Mouse (Mus musculus): Measurements from ENCODE around the gene Nfu1. TPM values are rescaled to one million over a fixed set of nuclear protein-coding genes. Genes with fewer than 3 reads are reported as not detected.

Gene Nfu1
- polyA plus RNA-seq (2012; rRNA removed), result 72.5 and 88.5 TPM in 2 replicates

DNA sequence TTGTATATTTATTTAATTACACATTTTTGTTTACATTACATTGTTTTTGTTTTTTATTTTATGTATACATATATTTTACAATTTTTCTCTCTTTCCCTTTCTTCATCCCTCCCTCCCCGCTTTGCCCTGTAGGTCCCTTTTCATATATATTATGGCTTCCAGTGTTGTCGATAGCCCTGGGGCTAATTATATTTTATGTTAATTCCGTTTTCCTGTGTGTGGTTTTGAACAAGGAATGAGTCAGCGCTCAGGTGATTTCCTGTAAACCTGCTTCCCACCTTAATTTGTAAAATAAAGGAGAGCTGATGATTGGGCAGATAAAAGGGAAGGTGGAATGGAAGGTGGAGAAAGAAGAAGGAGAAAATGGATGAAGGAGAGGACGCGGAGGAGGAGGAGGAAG is at the start of gene Nfu1:
Gene Nfu1 (plus strand): TSS at position 350 of the 400 bp plus-strand sequence.
- Histone ChIP-seq H3K4me1 (ENCODE audit: control insufficient read depth, insufficient read depth, low read length) (no peaks in the 10 kb centered on the region; the same call in 1 of the 2 replicates), H3K4me3 (replicated peaks; ENCODE audit: extremely low read depth, low read depth, low read length) (peak within 1 kb of the TSS; percentile 94)
- 72% methylated on average over 6 of the region's 6 CpGs for WGBS
- DNase-seq, result no peak
- TF ChIP-seq POLR2A (IDR thresholded peaks at IDR 0.05; ENCODE audit: borderline replicate concordance, extremely low read depth, low read depth, low read length), result no peak
- TF ChIP-seq CTCF (IDR thresholded peaks at IDR 0.05; ENCODE audit: insufficient read depth, low read length), result no peak

DNA sequence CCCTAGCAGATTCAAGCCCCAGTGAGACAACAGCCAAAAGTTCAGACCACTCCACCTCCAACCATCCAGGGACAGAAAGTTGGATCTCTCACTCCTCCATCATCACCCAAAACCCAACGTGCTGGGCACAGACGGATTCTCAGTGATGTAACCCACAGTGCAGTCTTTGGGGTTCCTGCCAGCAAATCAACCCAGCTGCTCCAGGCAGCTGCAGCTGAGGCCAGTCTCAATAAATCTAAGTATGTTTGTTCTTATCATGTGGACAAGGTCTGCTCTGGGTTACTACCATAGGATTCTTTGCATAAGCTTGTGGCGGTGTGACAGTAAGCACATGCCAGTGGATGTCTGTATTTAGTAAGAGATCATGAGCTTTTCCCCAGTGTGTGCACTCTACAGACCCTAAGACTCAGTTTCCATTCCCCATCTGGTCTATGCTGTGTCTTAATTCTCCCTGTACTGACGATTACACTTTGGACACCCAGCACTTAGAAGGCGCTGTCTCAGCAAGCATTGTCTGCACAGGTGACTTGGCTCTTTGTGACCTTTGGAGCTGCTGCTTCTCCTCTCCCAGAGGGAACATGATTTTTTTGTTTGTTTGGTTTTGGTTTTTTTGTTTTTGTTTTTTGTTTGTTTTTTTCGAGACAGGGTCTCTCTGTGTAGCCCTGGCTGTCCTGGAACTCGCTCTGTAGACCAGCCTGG is 44.9 kb upstream of the Nfu1 start:
- TF ChIP-seq POLR2A (IDR thresholded peaks at IDR 0.05; ENCODE audit: borderline replicate concordance, extremely low read depth, low read depth, low read length), result no peak
- TF ChIP-seq CTCF (IDR thresholded peaks at IDR 0.05; ENCODE audit: insufficient read depth, low read length), result no peak
- WGBS, result 85% methylated on average over 7 of the region's 7 CpGs
- no peak overlapping the region for H3K4me3 ChIP-seq (replicated peaks; ENCODE audit: extremely low read depth, low read depth, low read length)
- H3K4me1 ChIP-seq (ENCODE audit: control insufficient read depth, insufficient read depth, low read length), result no peaks in the 10 kb centered on the region
- DNase-seq, result no peak

DNA sequence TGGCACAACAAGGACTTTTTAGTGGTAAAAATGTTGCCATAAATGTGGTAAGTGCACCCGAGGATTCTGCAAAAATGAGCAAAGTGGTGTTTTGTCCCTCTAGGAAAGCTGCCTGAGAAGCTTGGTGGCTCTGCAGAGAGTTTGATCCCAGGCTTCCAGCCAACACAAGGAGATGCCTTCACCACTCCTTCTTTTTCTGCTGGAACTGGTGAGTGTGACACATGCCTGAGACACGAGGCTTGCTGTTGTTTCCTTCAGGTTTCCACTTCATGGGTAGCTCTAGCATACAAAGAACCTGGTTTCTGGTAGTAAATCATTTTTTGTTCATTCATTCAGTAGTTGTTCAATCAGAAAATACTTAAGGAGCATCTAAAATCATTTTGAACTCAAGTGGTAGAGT is 41.9 kb upstream of the Nfu1 start:
- TF ChIP-seq CTCF (IDR thresholded peaks at IDR 0.05; ENCODE audit: insufficient read depth, low read length), result no peak
- TF ChIP-seq POLR2A (IDR thresholded peaks at IDR 0.05; ENCODE audit: borderline replicate concordance, extremely low read depth, low read depth, low read length), result no peak
- WGBS, result 87% methylated on average over 2 of the region's 2 CpGs
- DNase-seq, result no peak
- Histone ChIP-seq H3K4me1 (ENCODE audit: control insufficient read depth, insufficient read depth, low read length) (no peaks in the 10 kb centered on the region), H3K4me3 (replicated peaks; ENCODE audit: extremely low read depth, low read depth, low read length) (no peak overlapping the region)

DNA sequence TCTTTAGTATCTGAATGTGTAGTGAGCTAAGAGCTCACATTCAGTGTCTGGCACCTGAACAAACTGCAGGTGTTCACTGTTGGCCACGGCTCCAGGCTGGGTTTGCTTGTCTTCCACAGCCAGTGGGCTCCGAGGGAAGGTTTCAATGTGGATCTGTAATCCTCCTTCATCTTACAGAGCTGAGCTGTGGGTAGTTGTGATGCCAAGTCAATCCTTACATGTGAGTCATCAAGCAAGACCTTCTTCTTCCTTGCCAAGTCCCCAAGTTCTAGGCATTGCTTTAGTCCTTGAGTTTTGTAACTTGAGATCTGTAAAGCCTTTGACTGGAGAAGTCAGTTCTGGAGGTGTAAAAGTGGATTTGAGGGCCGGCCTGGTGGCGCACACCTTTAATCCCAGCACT is 35.1 kb upstream of the Nfu1 start:
- Histone ChIP-seq H3K4me3 (replicated peaks; ENCODE audit: extremely low read depth, low read depth, low read length) (no peak overlapping the region), H3K4me1 (ENCODE audit: control insufficient read depth, insufficient read depth, low read length) (no peaks in the 10 kb centered on the region)
- TF ChIP-seq CTCF (IDR thresholded peaks at IDR 0.05; ENCODE audit: insufficient read depth, low read length), result no peak
- TF ChIP-seq POLR2A (IDR thresholded peaks at IDR 0.05; ENCODE audit: borderline replicate concordance, extremely low read depth, low read depth, low read length), result no peak
- 92% methylated on average over 4 of the region's 4 CpGs for WGBS
- DNase-seq, result no peak

DNA sequence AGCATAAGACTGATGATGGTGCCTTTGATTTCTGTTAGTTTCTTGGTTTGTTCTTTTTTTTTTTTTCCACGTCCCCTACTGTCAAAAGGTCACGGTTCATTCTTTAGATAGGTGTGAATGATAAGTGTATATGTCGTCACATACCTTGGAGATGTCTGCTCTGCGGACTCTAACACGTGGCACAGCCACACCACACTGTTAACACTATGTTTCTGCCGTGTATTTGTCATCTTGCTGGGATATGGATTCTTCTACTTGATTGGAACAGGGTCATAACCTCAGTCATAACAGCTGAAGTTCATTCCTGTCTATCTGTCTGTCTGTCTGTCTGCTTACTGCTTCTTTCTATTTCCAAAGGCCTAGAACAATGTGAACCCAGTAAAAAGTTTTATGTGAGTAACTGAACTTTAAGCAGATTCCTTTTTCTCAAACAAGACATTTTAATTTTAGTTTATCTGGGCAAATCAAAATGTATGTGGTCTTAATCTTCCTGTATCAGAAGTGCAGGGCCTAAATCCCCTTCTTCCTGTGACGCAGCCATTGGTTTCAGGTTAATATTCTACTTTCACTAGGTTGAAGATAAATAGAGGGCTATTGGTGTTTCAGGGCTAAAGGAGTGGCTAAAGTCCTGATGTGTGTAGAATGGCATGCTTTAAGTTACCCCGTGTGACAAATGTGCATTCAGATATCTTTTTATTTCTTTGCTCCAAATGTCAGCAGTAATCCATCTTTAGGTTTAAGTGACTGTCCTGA is 30.7 kb upstream of the Nfu1 start:
- H3K4me1 ChIP-seq (ENCODE audit: control insufficient read depth, insufficient read depth, low read length), result no peaks in the 10 kb centered on the region
- H3K4me3 ChIP-seq (replicated peaks; ENCODE audit: extremely low read depth, low read depth, low read length), result no peak overlapping the region
- WGBS, result 79% methylated on average over 8 of the region's 8 CpGs
- TF ChIP-seq POLR2A (IDR thresholded peaks at IDR 0.05; ENCODE audit: borderline replicate concordance, extremely low read depth, low read depth, low read length) (no peak), CTCF (IDR thresholded peaks at IDR 0.05; ENCODE audit: insufficient read depth, low read length) (no peak)
- no peak for DNase-seq

DNA sequence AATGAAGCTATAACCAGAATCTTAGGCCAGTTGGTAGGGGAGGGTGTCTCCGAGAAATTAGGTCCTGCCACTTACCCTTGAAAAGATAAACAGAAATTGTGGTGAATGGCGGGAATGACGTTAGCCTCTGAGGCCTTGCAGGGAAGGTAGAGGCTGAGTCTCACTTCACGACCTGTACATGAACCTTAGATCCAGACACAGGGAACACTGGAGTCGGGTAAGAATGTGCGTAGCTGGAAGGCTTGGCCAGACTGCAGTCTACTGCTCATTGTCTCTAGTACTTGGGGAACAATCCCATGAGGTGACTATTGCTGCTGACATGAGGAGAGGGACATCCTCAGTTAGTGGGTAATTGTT is 30.1 kb upstream of the Nfu1 start:
- DNase-seq, result no peak
- Histone ChIP-seq H3K4me1 (ENCODE audit: control insufficient read depth, insufficient read depth, low read length) (no peaks in the 10 kb centered on the region), H3K4me3 (replicated peaks; ENCODE audit: extremely low read depth, low read depth, low read length) (no peak overlapping the region)
- WGBS, result 83% methylated on average over 6 of the region's 6 CpGs
- TF ChIP-seq POLR2A (IDR thresholded peaks at IDR 0.05; ENCODE audit: borderline replicate concordance, extremely low read depth, low read depth, low read length) (no peak), CTCF (IDR thresholded peaks at IDR 0.05; ENCODE audit: insufficient read depth, low read length) (no peak)

DNA sequence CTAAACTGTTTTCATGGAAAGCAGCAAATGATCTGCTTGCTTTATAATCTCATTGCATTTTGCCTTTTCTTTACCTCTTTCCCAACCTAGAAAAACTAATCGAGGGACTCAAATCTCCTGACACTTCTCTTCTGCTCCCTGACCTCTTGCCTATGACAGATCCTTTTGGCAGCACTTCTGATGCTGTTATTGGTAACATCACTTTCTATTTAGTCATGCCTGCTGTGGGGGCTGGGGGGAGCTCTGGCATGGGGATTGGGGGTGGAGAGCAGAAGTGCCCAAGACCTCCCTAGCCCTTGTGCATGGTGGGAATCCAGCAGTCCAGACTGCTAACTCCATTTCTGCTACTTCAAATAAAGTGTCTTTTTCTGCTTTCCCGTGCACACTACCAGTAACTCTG is 27.8 kb upstream of the Nfu1 start:
- Histone ChIP-seq H3K4me3 (replicated peaks; ENCODE audit: extremely low read depth, low read depth, low read length) (no peak overlapping the region), H3K4me1 (ENCODE audit: control insufficient read depth, insufficient read depth, low read length) (no peaks in the 10 kb centered on the region)
- TF ChIP-seq CTCF (IDR thresholded peaks at IDR 0.05; ENCODE audit: insufficient read depth, low read length) (no peak), POLR2A (IDR thresholded peaks at IDR 0.05; ENCODE audit: borderline replicate concordance, extremely low read depth, low read depth, low read length) (no peak)
- WGBS, result 74% methylated on average over 2 of the region's 2 CpGs
- DNase-seq, result no peak

DNA sequence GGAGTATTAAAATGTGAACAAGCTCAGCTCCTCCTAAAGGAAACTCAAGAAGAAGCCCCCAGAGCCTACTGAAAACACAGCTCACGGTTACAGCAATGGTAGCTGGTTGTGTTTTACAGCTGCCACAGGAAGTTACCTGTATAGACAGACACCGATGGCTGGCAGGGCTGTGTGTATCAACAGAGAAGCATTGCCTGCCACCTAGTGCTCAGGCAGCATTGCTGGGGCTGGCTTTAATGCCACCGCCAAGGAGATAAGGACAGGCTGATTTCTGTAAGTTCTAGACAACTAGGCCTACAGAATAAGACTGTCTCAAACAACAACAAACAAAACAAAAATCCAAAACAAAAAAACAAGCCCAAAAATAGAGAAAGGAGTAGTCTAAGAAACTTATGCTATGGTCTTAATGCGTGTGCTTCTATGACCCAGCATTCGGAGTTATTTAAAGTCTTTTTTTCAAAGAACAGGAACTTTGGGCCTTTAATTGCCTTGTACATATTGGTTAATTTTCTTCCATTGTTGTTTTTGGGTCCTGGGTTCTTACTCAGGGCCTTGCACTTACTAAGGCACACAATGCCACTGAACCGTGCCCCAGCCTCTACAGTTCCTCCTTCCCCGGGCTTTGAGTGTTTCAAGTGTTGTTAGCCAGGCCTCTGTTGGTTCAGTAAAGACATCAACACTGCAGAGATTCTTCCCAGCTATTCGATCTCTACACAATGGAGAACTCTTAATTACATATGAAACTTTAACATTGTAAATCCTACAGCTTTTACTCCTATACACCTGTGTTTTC is 23.5 kb upstream of the Nfu1 start:
- 76% methylated on average over 8 of the region's 8 CpGs for WGBS
- no peak for DNase-seq
- Histone ChIP-seq H3K4me3 (replicated peaks; ENCODE audit: extremely low read depth, low read depth, low read length) (no peak overlapping the region), H3K4me1 (ENCODE audit: control insufficient read depth, insufficient read depth, low read length) (no peaks in the 10 kb centered on the region)
- TF ChIP-seq POLR2A (IDR thresholded peaks at IDR 0.05; ENCODE audit: borderline replicate concordance, extremely low read depth, low read depth, low read length) (no peak), CTCF (IDR thresholded peaks at IDR 0.05; ENCODE audit: insufficient read depth, low read length) (no peak)

DNA sequence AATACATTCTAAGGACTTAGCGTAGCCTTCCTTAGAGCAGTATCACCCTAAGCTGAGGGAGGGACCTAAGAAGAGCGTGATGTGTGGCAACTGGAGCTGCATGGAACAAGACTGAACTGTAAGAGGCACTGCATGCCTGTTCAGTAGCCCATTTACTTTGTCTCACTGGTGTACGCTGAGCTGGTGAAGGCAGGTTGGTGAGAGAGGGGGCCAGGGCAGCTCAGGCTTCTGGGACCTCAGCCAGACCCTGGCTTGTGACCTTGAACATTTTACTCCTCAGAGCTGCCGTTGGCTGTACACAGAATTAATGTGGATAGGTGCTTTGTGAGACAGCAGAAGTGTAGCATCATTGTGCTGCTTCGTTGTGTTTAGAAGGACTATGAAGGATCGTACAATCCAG is 19.5 kb upstream of the Nfu1 start:
- WGBS, result 87% methylated on average over 6 of the region's 6 CpGs
- DNase-seq, result no peak
- TF ChIP-seq CTCF (IDR thresholded peaks at IDR 0.05; ENCODE audit: insufficient read depth, low read length), result no peak
- TF ChIP-seq POLR2A (IDR thresholded peaks at IDR 0.05; ENCODE audit: borderline replicate concordance, extremely low read depth, low read depth, low read length), result no peak
- no peak overlapping the region for H3K4me3 ChIP-seq (replicated peaks; ENCODE audit: extremely low read depth, low read depth, low read length)
- no peaks in the 10 kb centered on the region for H3K4me1 ChIP-seq (ENCODE audit: control insufficient read depth, insufficient read depth, low read length)

All from lung, adult 2 months (tissue).